Mouse (Mus musculus) cerebellum, adult 11 months (tissue): ENCODE data around the gene Capg.
"Not testable (repeated sequence)": the region's sequence is repeated elsewhere in the genome, so short reads cannot be mapped to it uniquely, and the experiment has no call there.

Experiments used
- DNase-seq: peaks from one replicate; pipeline ENCODE4 v3.0.0; 2022

The Capg gene

DNA sequence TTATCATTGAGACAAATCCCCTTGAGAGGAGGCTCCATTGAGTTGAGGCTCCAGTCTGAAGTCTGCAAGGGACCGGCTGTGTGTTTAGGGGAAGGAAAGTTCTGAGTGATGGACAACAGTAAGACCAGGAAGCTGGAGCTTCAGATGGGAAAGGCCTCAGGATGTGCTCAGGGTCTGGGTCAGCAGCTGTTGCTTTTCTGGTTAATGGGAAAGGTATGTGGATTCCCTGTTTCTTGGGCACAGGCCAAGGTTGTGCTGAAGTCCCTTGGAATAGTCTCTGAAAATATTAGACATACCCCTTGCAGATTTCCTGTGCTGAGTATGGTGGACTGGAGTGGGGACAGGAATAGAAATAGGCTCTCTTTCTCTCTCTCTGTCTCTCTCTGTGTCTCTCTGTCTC lies 10.6 kb upstream of the Capg start:
- DNase-seq, result not testable (repeated sequence)

DNA sequence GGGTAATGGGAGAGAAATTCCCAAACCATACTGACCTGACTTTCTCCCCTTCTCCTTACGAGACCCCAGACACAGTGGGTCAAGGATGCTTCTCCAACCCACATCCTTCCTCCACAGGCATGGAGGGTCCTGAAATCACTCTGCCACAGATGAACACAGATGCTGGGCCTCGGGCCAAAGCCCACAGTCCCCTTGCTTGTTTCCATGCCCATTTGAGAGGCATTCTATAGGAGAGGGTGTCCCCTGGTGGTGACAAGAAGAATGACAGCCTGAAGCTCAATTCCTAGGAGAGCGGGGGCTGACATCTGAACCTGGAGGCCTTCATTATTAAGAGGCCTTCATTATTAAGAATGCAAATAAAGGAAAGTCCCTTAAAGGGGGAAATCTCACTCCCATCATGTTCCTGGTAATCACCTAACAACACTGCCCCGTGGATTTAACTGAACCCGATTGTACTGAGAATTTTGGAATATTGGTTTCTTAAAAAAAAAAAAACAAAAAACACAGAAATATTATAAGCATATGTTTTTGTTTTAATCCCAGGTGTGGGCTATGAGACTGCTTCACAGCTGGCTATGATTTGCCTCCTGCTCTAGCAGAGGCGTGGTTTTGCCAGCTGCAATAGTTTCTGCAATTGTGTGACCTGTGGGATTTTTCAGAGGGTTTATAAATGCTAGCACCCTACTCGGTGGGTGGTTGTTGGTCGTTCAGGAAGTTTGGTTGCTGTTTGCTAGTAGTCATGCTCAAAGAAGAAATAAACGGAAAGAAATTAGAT lies 10.0 kb upstream of the Capg start:
- peak; percentile 52 for DNase-seq

DNA sequence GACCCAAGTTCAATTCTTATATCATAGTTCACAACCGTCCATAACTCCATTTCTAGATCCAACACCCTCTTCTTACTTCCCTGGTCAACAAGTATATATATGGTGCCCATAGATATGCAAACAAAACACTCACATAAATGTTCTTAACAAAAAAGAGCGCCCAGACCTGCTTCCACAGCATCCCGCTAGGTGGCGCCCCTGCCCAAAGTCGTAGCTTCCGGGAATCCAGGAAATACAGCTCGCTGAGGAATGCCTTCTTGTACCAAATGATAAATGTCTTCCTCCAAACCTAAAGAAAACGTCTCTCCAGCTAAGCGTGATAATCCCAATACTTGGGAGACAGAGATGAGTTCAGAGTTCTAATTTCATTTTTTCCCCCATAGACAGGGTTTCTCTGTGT lies 9.0 kb upstream of the Capg start:
- peak; percentile 66 for DNase-seq

DNA sequence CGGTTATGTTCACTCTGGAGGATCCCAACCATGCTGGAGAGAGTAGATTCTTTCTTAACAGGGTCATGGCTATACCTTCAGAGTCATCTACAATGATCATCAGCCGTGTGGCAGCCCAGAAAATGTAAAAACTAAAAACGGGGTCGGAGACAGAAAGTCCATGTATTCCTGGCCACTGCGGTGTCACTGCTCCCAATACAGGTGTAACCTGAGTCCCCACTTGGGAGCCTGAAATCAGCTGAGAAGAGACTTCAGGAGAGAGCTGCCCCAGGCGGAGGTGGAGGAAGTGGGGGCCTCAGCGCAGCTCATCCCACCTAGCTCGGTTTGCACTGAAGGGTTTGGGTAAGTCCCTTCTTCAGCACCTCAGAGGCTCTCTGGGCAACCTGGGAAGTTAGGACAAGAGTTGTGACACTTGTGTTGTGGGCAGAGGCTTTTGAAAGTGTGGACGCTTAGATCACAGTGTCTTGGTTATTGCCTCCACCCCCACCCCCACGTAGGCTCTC lies 6.1 kb upstream of the Capg start:
- DNase-seq, result peak; percentile 35

DNA sequence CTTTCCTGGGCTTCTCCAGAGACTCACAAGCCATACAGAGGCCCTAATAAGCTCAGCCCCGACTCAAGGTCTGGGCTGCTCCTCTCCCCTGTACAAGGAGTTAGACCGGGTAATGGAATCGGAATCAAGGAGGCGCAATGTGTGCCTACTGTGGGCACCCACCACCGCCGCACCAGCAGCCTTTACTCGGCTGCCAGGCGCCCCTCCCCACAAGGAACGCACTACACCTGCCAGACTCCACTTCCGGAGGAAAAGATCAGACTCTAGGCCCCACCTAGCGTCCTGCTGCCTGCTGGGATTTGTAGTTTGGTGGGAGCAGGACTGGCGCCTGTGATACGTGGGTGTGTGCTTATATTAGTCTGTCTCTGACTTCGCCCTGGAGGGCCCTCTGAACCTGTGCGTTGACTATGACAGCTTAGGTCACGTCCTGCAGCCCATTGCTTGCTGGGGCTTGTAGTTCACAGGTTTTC lies 5.6 kb upstream of the Capg start:
- DNase-seq, result peak; percentile 89

DNA sequence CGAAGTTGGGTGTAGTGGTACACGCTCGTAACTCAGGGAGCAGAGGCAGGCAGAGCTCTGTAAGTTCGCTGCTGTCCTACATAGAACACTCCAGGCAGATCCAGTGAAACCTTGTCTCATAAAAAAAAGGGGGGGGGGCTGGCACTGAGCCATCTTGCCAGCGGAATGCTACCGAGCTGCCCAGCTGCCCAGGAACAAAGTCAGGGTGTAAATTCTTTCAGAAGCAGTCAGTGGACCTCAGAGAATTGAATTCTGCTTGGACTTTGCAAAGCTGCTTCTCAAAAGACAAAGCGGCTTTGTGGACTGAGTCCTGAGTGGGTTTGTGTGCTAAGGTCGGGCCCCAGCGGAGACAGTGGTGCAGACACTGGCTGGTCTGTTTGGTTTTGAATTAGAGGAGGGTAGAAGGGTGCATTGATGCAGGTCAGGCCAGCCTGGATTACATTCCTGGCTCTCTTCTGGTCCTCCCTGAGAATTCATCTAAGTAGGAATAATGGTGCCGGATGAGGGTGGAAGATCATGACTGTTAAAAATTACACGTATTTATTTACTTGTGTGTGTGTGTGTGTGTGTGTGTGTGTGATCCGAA lies 833 bp upstream of the Capg start:
- DNase-seq, result no peak

DNA sequence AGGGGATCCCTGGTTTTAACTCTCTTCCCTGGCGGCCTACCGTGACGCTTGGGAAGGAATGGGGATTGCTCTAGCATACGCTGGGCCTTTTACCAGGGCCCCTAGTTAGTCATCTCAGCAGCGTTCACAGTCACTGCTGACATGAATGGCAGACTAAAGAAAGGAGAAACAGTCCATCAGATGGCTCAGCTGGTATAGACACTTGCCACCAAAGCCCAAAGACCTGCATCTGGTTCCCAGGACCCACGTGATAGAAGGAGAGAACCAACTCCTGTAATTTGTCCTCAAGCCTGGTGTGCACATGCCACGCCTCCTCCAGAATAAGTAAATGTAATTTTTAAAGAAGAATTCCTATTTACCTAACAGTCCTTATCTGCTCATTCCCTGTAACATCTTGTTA lies 1.2 kb downstream of the Capg start:
- DNase-seq, result no peak

DNA sequence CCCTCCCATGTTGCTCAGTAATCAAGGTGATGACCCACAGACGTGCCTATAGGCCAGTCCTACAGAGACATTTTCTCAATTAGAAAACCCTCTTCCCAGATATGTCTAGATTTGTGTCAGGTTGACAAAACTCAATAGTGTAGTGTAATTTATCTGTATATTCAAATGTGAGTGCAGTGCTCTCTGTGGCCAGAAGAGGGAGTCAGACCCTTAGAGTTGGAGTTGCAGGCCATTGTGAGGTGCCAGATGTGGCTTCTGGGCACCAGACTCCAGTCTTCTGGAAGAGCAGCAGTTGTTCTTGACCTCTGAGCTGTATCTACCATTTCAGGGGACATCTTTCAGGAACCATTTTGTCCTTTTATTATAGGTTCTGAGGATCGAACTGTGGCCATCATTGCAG lies 2.9 kb downstream of the Capg start:
- DNase-seq, result no peak

DNA sequence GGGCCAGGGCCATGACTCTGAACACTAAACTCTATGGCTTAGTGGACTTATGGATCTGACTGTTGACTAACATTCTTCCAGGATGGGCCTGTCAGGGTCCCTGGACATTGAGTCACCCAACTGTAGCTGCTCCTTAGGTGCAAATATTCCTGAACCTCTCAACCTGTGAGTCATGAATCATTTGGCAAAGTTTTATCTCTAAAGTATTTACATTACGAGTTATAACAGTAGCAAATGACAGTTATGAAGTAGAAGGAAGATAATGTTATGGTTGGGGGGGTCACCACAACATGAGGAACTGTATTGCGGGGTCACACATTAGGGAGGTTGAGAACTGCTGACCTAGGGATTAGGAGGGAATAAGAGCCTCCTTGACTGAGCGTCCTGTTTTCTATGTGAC lies 3.7 kb downstream of the Capg start:
- DNase-seq, result no peak

DNA sequence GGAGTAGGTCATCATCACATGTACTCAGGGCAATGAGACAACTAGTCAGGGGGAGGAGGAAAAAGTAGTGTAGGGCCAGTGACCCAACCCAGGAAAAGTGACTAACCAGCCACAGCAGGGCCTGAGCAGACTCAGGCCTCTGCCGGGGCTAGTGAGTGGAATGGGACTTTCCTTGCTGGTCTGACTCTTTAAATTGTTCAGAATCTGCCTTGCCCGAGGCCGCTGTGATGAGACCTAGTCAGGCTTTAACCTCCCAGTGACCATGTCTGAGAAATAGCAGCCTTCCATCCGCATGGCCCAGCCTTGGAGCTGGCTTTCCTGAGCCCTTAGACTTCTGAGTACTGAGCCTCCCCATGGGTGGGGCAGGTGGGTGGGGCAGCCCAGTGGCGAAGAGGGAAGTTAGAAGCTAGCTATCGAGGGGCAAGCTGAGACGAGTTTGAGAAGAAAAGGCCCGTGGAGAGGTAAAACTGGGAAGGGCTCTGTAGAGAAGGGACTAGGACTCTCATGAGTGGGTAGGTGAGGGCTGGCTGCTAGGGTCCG lies 4.9 kb downstream of the Capg start:
- DNase-seq, result no peak

DNA sequence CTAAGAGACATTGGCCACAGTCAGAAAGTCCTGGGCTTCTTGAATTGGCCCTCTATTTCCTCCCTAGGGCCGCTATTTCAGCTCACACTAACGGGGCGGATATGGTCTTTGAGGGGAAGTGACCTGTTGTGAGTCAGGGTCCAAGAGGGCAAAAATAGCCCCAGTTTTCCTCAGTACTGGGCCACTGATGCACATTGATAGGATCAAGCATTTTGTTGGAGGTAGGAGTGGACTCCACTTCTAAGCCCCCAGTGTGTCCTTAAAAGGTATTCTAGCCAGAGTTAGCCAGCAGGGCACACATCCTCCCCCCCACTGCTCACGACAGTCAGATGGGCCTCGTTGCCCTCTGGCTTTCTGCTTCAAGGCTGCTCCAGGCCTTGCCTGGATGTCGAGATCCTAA lies 5.8 kb downstream of the Capg start:
- no peak for DNase-seq

DNA sequence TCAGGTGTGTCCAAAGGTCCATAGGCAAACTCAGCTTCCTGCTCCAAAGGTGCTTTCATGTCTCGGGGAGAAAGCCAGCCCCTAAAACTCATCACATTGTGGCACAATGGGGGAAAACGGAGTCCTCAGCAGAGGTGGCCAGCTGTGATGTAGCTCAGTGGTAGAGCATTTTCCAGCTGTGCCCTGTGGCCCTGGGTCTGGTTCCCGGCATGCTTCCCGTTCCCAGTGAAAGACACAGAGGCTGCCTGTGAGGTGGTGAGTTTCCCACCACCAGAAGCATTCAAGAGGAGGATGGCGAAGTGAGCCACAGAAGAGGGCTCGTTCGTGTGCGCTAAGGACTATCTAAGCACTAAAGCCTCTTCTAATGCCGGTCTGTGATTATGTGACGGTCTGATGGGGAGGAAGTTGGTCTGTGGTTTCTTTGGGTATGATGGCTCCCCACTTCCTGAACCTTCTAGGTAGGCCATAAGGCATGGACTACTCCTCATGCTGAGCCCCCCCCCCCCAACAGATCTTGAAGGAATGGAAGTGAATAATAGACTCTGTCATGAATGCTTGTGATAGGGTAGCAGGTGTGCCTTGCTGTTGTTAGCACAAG lies 6.4 kb downstream of the Capg start:
- DNase-seq, result no peak

DNA sequence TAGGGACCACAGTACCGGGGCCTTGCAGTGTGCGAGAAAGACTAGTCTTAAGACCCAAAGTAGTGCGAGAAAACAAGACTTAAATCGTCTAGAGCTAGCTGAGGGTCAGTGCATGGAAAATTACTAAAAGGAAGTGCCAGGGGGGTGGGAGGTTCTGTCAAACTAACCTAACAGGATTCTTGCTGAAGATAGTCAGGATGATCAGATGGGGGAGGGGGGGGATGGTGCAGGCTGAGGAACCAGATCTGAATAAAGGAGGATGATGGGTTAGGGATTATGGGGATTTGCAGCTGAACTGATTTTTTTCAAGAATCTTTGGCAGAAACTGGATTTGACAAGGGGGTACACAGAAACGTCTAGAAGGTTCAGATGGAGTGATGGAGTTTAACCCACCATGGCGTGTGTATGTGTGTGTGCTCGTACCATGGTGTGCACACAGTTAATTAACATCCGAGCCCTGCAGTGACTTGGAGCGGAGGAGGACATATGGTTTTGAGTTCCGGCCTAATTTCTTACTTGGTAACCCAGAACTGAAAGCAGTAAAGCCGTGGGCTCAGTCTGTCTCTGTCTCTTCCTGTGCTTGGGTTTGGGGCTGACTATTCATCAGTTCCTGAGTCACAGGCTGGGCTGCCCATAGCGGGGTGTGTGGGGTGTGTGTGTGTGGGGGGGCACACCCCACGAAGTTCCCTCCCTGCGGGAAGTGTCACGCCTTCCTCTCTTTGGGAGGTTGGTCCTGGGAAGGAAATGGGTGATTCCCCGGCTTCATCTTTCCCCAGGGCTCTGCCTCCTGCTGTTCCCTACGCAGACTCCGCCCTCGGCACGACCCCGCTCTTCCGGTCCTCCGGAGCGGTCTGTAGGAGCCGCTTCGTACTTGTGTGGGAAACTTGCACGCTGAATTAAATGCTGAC lies 8.2 kb downstream of the Capg start:
- no peak for DNase-seq

DNA sequence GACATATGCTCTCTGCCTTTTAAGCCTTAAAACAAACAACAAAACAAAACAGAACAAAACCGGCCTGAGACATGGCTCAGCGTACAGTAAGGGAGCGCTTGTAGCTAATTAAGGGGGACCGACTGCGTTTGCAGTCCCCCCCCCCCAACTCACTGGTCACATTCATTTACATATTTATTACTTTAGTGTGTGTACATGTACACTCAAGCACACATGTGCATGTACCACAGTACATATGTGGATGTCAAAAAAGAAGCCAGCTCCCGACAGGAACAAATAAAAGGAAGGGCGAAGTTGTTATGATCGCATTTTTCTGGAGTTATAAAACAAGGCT lies 8.9 kb downstream of the Capg start:
- DNase-seq, result no peak

DNA sequence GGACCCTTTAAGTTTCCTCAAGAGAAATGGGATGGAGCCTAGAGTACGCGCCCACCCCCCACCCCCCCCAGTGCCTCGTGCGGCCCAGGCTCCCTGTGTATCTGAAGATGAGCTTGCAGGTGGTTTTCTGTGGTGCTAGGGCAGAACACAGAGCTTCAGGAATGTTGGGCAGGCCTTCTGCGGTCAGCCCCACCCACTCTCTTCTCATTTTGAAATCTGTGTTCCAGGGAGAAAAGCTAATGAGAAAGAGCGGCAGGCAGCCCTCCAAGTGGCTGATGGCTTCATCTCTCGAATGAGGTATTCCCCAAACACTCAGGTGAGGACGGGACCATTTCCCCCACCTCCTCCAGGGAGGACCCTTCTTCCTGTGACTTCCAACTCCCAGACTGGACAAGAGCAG lies 16.6 kb downstream of the Capg start:
- DNase-seq, result no peak

DNA sequence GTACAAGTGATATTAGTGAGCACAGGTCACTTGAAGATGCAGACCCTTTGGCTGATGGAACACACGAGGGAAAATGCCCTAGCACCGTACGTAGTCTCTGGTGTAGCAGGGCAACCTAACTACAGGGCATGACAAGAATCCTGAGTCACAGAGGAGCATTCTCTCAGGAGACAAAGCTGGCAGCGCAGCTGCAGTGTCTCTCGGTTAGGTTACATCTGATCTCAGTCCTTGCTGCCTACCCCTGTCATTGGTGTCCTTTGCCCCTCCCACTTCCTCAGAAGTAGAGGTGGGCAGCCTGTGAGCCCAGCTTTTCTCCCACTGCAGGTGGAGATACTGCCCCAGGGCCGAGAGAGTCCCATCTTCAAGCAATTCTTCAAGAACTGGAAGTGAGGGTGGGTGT lies 18.3 kb downstream of the Capg start:
- DNase-seq, result no peak

DNA sequence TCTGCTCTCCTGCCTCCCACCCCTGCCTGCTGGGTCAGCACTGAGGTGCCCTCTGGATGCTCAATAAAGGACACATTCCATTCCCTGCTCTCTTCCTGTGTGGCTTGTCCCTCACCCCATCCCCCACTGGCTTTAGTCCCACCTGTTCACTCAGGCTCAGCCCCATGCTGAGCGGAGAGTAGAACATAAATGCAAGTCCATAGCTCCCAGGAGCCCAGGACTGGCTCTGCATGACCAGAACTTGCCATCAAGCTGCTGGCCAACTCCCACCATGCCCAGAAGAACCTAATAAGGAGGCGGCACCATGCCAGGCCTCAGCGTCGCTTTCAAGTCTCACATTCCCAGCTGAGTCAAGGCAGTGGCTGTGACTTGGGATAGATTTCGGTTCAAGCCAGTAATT lies 18.7 kb downstream of the Capg start:
- DNase-seq, result no peak

DNA sequence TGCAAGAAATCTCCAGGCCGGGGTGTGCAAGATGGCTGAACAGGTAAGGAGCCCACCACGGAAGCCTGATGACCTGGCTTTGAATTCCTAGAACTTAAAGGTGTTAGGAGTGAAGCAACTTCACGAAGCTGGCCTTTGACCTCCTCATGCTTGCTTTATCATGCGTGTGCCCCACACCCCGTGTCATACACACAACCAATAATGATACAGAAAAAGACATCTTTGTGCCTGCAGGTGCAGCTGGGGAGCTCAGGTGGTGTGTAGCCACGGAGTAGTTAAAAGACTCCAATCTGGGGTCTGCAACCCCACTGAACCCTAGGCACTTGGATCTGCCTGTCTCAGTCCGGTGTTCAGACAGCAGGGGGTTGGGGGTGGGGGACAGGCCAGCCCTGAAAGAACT lies 21.3 kb downstream of the Capg start:
- DNase-seq, result no peak

DNA sequence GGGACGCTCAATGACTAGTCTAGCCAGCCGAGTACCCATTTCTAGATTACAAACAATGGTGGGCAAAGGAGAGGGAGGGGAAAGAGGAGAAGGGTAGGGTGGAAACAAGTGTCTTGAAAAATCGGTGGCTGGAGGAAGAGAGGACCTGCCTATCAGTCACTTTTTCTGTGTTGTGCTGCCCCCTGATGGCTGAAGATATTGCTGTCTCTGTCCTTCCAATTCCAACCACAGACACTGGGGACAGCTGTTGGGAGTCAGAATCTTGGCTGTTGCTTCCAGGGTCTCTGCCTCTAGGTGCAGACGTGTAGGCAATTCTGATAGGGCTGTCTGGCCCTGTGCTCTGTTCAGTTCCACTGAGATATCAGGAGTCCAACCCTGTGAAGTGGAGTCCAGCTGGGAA lies 21.9 kb downstream of the Capg start:
- DNase-seq, result peak; percentile 78

DNA sequence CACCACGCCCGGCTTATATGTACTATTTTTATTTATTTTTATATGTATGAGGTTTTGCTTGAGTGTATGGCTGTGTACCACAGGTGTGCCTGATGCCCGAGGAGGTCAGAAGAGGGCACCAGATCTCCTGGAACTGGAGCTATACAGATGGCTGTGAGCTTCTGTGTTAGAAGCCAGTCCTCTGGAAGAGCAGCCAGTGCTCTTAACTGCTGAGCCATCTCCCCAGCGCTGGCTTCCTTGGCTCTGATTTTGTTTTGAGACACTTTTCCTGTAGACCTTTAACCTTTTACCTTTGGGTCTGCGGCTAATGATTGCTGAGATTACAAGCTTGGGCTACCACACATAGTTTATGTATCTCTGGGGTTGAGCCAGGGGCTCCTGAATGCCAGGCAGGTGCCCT lies 23.3 kb downstream of the Capg start:
- DNase-seq, result no peak

DNA sequence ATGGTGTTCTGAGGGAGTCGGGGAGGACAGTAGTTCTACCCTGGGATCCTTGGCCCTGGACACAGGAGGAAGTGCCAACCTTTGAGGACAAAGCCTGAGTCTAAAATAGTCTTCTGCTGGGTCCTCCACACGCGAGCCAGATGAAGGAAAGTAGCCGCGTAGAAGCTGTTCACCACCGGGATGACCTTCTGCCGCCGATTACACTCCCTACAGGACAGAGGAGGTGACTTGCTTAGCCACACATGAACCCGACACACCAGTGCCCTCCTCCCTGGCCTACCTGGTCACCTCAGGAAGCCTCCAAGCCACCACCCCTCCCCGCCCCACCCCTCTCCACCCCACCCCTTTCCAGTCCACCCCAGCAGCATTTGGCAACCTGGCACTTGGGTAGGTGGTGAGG lies 24.5 kb downstream of the Capg start:
- no peak for DNase-seq

DNA sequence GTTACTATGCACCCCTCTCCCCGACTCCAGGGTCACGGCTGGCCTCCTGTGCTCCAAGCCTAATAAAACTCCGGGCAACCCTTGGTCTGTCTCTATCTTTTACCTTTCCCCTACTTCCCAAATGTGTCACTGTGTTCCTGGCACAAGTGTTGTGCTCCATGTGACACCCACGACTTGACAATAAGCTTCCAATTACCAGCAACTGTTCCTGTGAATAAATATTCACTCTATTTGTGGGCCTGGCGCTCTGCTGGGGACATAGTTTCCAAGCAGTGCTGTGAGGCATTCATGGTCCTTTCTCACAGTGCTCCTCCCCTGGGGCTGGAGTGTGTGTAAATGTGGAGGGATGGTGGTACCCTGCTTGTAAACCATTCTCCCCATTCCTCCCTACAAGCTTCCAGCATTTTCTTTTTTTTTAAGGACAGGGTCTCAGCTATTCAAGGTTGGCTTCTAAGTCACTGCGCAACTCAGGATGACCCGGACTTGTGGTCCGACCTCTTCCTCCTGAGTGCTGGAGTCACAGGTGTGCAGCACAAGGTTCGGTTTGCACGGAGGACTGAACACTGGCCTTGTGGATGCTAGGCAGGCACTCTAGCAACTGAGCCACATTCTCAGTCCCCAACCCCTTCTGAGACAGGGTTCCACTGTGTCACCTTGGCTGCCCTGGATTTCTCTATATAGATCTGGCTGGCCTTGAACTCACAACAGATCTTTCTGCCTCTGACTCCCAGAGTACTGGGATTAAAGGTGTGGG lies 26.6 kb downstream of the Capg start:
- DNase-seq, result no peak
